Comparison of ENCODE assay signal across 17 mouse cellular contexts in the genomic region with DNA sequence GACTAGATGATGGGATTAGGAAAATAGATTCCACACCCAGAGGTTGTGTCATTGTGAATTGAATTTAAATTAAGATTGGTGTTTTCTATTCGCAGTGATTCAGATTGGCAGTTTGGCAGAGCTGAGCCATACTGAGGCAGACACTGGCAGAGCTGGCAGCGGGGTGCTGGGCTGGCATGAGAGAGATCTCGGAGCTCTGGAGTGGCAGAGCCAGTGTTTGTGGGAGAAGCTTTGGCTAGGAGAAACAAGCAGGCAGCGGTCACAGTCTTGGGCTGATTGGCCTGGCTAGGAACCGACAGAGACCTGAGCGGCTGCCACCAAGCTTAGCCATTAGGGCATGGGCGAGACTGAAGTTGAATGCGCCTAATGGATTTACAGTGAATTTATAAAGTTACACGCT.
"Had no signal": no experiment of that assay in that cellular context is flagged by ENCODE, and none has a peak within 500 bp of the region (broad histone marks: within the 10 kb centered on the region; RNA-seq: fewer than 3 reads in every experiment).

No protein-coding gene starts in this region.

- H3K9ac ChIP-seq: limb, embryonic 12.5 days; liver, embryonic 13.5 days; liver, postnatal 0 days; lung, embryonic 15.5 days; midbrain, embryonic 15.5 days; stomach, embryonic 15.5 days had no signal

- H3K27me3 ChIP-seq: limb, embryonic 12.5 days; liver, embryonic 13.5 days; lung, embryonic 15.5 days; megakaryocyte, embryonic 14.5 days; midbrain, embryonic 15.5 days; stomach, embryonic 15.5 days had no signal

- H3K36me3 ChIP-seq: limb, embryonic 12.5 days; liver, embryonic 13.5 days; lung, embryonic 15.5 days; midbrain, embryonic 15.5 days; stomach, embryonic 15.5 days had no signal

- ATAC-seq: liver, postnatal 0 days; midbrain, embryonic 15.5 days had no signal

- H3K9me3 ChIP-seq: limb, embryonic 12.5 days; liver, embryonic 13.5 days; lung, embryonic 15.5 days; midbrain, embryonic 15.5 days; stomach, embryonic 15.5 days had no signal

- DNase-seq: kidney, postnatal 10 days; kidney, postnatal 4 days; liver; liver, embryonic 13.5 days; liver, postnatal 0 days; lung, postnatal 14 days; thymus, adult 2 months; thymus, postnatal 36 days had no signal

- H3K4me1 ChIP-seq: limb, embryonic 12.5 days; liver, embryonic 13.5 days; lung, embryonic 15.5 days; megakaryocyte, embryonic 14.5 days; midbrain, embryonic 15.5 days; stomach, embryonic 15.5 days had no signal

- H3K4me2 ChIP-seq: limb, embryonic 12.5 days; liver, embryonic 13.5 days; lung, embryonic 15.5 days; midbrain, embryonic 11.5 days; midbrain, embryonic 15.5 days; stomach, embryonic 15.5 days had no signal

- H3K4me3 ChIP-seq: layer of hippocampus, adult 2 months; left cerebral cortex, adult 2 months; limb, embryonic 12.5 days; liver, embryonic 13.5 days; lung, embryonic 15.5 days; megakaryocyte, embryonic 14.5 days; midbrain, embryonic 15.5 days; stomach, embryonic 15.5 days had no signal

- H3K27ac ChIP-seq: layer of hippocampus, adult 2 months; left cerebral cortex, adult 2 months; limb, embryonic 12.5 days; liver, embryonic 13.5 days; lung, embryonic 15.5 days; macrophage; midbrain, embryonic 15.5 days; stomach, embryonic 15.5 days had no signal
